Mouse (Mus musculus) cerebellum, adult 8-10 months (tissue): ENCODE data around the gene Rap1gds1.

Source experiments
- DNase-seq: peaks from one replicate; pipeline ENCODE4 v3.0.0; 2022

The Rap1gds1 gene

GRCm38 (mm10) chr3:138937241-138937640 is 137.8 kb downstream of the Rap1gds1 start:
- no peak for DNase-seq

- no peak for DNase-seq
Observed at GRCm38 (mm10) chr3:138936780-138937179, 138.2 kb downstream of the Rap1gds1 start.

GRCm38 (mm10) chr3:138927437-138927836 is 147.6 kb downstream of the Rap1gds1 start:
- DNase-seq: no peak

GRCm38 (mm10) chr3:138926161-138926560 is 148.8 kb downstream of the Rap1gds1 start:
- no peak for DNase-seq

GRCm38 (mm10) chr3:138918241-138918640 is 156.8 kb downstream of the Rap1gds1 start:
- DNase-seq: no peak

- no peak for DNase-seq
Observed at GRCm38 (mm10) chr3:138917016-138917415, 158.0 kb downstream of the Rap1gds1 start.

GRCm38 (mm10) chr3:138916591-138916990 is 158.4 kb downstream of the Rap1gds1 start:
- DNase-seq: no peak

GRCm38 (mm10) chr3:138914626-138915288 is 160.2 kb downstream of the Rap1gds1 start:
- no peak for DNase-seq

GRCm38 (mm10) chr3:138912504-138912903 is 162.5 kb downstream of the Rap1gds1 start:
- DNase-seq: no peak

GRCm38 (mm10) chr3:138909313-138909712 is 165.7 kb downstream of the Rap1gds1 start:
- no peak for DNase-seq

GRCm38 (mm10) chr3:138906112-138906880 is 168.7 kb downstream of the Rap1gds1 start:
- peak; percentile 75 for DNase-seq

- no peak for DNase-seq
Observed at GRCm38 (mm10) chr3:138905678-138906077, 169.3 kb downstream of the Rap1gds1 start.

GRCm38 (mm10) chr3:138900571-138901141 is 174.3 kb downstream of the Rap1gds1 start:
- DNase-seq: no peak

GRCm38 (mm10) chr3:138898055-138898454 is 176.9 kb downstream of the Rap1gds1 start:
- DNase-seq: no peak

- DNase-seq: no peak
Observed at GRCm38 (mm10) chr3:138897500-138897899, 177.5 kb downstream of the Rap1gds1 start.

GRCm38 (mm10) chr3:138893520-138893919 is 181.5 kb downstream of the Rap1gds1 start:
- no peak for DNase-seq

- no peak for DNase-seq
Observed at GRCm38 (mm10) chr3:138889769-138890295, 185.2 kb downstream of the Rap1gds1 start.

GRCm38 (mm10) chr3:138889214-138889613 is 185.8 kb downstream of the Rap1gds1 start:
- no peak for DNase-seq

- DNase-seq: no peak
Observed at GRCm38 (mm10) chr3:138886121-138886520, 188.9 kb downstream of the Rap1gds1 start.

- no peak for DNase-seq
Observed at GRCm38 (mm10) chr3:138881725-138882347, 193.2 kb downstream of the Rap1gds1 start.

GRCm38 (mm10) chr3:138880999-138881724 is 193.8 kb downstream of the Rap1gds1 start:
- no peak for DNase-seq

GRCm38 (mm10) chr3:138877741-138878140 is 197.3 kb downstream of the Rap1gds1 start:
- no peak for DNase-seq
